Mouse (Mus musculus): ENCODE measurements around the gene Mta1.

The Mta1 gene

GRCm38 (mm10) chr12:113186326-113187010 is 88.4 kb downstream of the Mta1 start:
- DNase-seq (ENCODE audit: low spot score): no peak
